Mouse (Mus musculus): ENCODE data around the gene Klhl35.

DNA sequence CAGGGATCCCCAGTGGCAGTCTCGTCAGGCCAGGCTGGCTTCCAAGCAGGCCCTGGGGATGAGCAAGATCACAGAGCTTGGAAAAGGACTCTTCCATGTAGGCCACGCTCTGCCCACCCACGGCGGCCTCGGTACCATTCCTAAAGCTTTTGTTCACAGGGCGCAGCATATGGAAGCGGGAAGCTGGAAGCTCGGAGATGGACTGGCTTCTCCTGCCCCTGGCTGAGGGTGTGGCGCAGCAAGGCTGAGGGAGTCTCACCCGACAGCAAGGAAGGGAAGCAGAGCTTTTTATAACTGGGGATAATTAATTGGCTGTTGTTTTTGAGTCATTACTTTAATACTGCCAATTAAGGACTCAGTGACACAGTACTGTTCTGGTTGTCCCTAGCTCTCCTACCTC, 38.8 kb upstream of the Klhl35 start:
- TF ChIP-seq CTCF (IDR thresholded peaks at IDR 0.05 in 2 of 3, conservative IDR thresholded peaks at IDR 0.05 in 1 of 3; ENCODE audit: control insufficient read depth in 1 of 3, insufficient read depth in 1 of 3, low read depth in 2 of 3, low read length in 3 of 3, poor library complexity in 1 of 3, severe bottlenecking in 1 of 3) (no peak), MYC (IDR thresholded peaks at IDR 0.05; ENCODE audit: low read depth, low read length) (no peak), TAL1 (IDR thresholded peaks at IDR 0.05; ENCODE audit: low read length) (no peak), JUND (IDR thresholded peaks at IDR 0.05; ENCODE audit: low read depth, low read length) (no peak), RCOR1 (IDR thresholded peaks at IDR 0.05; ENCODE audit: low read depth, low read length) (no peak), MEF2A (IDR thresholded peaks at IDR 0.05; ENCODE audit: extremely low read depth, insufficient replicate concordance, low read depth, low read length, poor library complexity, severe bottlenecking) (no peak), POLR2A (IDR thresholded peaks at IDR 0.05; ENCODE audit: control insufficient read depth in 1 of 2, insufficient read depth in 1 of 2, low read depth in 1 of 2, low read length in 2 of 2, poor library complexity in 1 of 2) (no peak), ZC3H11A (IDR thresholded peaks at IDR 0.05; ENCODE audit: low read depth, low read length) (no peak), CHD2 (IDR thresholded peaks at IDR 0.05; ENCODE audit: low read length) (no peak), MAFK (IDR thresholded peaks at IDR 0.05; ENCODE audit: borderline replicate concordance, low read depth, low read length) (no peak), BHLHE40 (IDR thresholded peaks at IDR 0.05; ENCODE audit: borderline replicate concordance, low read depth, low read length) (no peak), HCFC1 (IDR thresholded peaks at IDR 0.05; ENCODE audit: low read depth, low read length) (no peak)
